Mouse (Mus musculus): ENCODE results near the gene Dolpp1. TPM values are rescaled to one million over a fixed set of nuclear protein-coding genes. Genes with fewer than 3 reads are reported as not detected.

The Dolpp1 gene
- total RNA-seq, 4 experiments from 2014 or later: 23.2 to 30.7 (median 25.1) TPM

- DNase-seq (ENCODE audit: low spot score in 2 of 2): no peak
Measured at GRCm38 (mm10) chr2:30377721-30378120, 14.3 kb upstream of the Dolpp1 start.

- no peak for DNase-seq (ENCODE audit: low spot score in 2 of 2)
Measured at GRCm38 (mm10) chr2:30379307-30379706, 12.7 kb upstream of the Dolpp1 start.

GRCm38 (mm10) chr2:30380564-30381376 lies 11.3 kb upstream of the Dolpp1 start:
- no peak for DNase-seq (ENCODE audit: low spot score in 2 of 2)

GRCm38 (mm10) chr2:30381377-30381725 lies 10.7 kb upstream of the Dolpp1 start:
- DNase-seq (ENCODE audit: low spot score in 2 of 2): no peak

- no peak for DNase-seq (ENCODE audit: low spot score in 2 of 2)
Measured at GRCm38 (mm10) chr2:30384814-30385213, 7.2 kb upstream of the Dolpp1 start.

- no peak for DNase-seq (ENCODE audit: low spot score in 2 of 2)
Measured at GRCm38 (mm10) chr2:30385591-30385990, 6.5 kb upstream of the Dolpp1 start.

- no peak for DNase-seq (ENCODE audit: low spot score in 2 of 2)
Measured at GRCm38 (mm10) chr2:30386913-30387312, 5.1 kb upstream of the Dolpp1 start.

GRCm38 (mm10) chr2:30389000-30389399 lies 3.1 kb upstream of the Dolpp1 start:
- no peak for DNase-seq (ENCODE audit: low spot score in 2 of 2)

GRCm38 (mm10) chr2:30392577-30393369 lies 719 bp downstream of the Dolpp1 start:
- peak in 1 of 2 experiments; percentile 55 for DNase-seq (ENCODE audit: low spot score in 2 of 2)

- DNase-seq (ENCODE audit: low spot score in 2 of 2): no peak
Measured at GRCm38 (mm10) chr2:30393370-30393656, 1.3 kb downstream of the Dolpp1 start.

GRCm38 (mm10) chr2:30395757-30396156 lies 3.7 kb downstream of the Dolpp1 start:
- DNase-seq (ENCODE audit: low spot score in 2 of 2): no peak

GRCm38 (mm10) chr2:30396246-30396645 lies 4.2 kb downstream of the Dolpp1 start:
- no peak for DNase-seq (ENCODE audit: low spot score in 2 of 2)

- no peak for DNase-seq (ENCODE audit: low spot score in 2 of 2)
Measured at GRCm38 (mm10) chr2:30397986-30398512, 6.0 kb downstream of the Dolpp1 start.

GRCm38 (mm10) chr2:30399191-30400171 lies 7.4 kb downstream of the Dolpp1 start:
- no peak for DNase-seq (ENCODE audit: low spot score in 2 of 2)

GRCm38 (mm10) chr2:30401581-30401980 lies 9.5 kb downstream of the Dolpp1 start:
- DNase-seq (ENCODE audit: low spot score in 2 of 2): no peak

GRCm38 (mm10) chr2:30402351-30402826 lies 10.3 kb downstream of the Dolpp1 start:
- DNase-seq (ENCODE audit: low spot score in 2 of 2): no peak

- DNase-seq (ENCODE audit: low spot score in 2 of 2): no peak
Measured at GRCm38 (mm10) chr2:30402843-30403242, 10.8 kb downstream of the Dolpp1 start.

- DNase-seq (ENCODE audit: low spot score in 2 of 2): no peak
Measured at GRCm38 (mm10) chr2:30403870-30404269, 11.8 kb downstream of the Dolpp1 start.

- no peak for DNase-seq (ENCODE audit: low spot score in 2 of 2)
Measured at GRCm38 (mm10) chr2:30407221-30407620, 15.2 kb downstream of the Dolpp1 start.

- DNase-seq (ENCODE audit: low spot score in 2 of 2): no peak
Measured at GRCm38 (mm10) chr2:30407778-30408177, 15.7 kb downstream of the Dolpp1 start.

GRCm38 (mm10) chr2:30408452-30409100 lies 16.5 kb downstream of the Dolpp1 start:
- DNase-seq (ENCODE audit: low spot score in 2 of 2): no peak

All from layer of hippocampus, adult 8-10 months (tissue).